Mouse (Mus musculus): ENCODE results near the gene Arsb. TPM values are rescaled to one million over a fixed set of nuclear protein-coding genes. Genes with fewer than 3 reads are reported as not detected.

Gene Arsb
- polyA plus RNA-seq, 1 experiment, result 42.1 TPM

- Histone ChIP-seq H3K4me3 (ENCODE audit: insufficient read depth, low read length) (no peak overlapping the region), H3K4me1 (ENCODE audit: control insufficient read depth, insufficient read depth, low read length) (peaks cover 13% of the 10 kb centered on the region), H3K27ac (ENCODE audit: insufficient read depth, low read length) (peak overlapping the region; percentile 21)
- no peak for TF ChIP-seq POLR2A (IDR thresholded peaks at IDR 0.05; ENCODE audit: low read depth, low read length)
- TF ChIP-seq CTCF (IDR thresholded peaks at IDR 0.05; ENCODE audit: borderline replicate concordance, insufficient read depth, low read length), result no peak
These were observed 67.2 kb downstream of the Arsb start for GRCm38 (mm10) chr13:93838431-93839136.

GRCm38 (mm10) chr13:93839137-93839630 lies 67.8 kb downstream of the Arsb start:
- Histone ChIP-seq H3K27ac (ENCODE audit: insufficient read depth, low read length) (peak overlapping the region; percentile 71), H3K4me1 (ENCODE audit: control insufficient read depth, insufficient read depth, low read length) (peaks cover 13% of the 10 kb centered on the region), H3K4me3 (ENCODE audit: insufficient read depth, low read length) (no peak overlapping the region)
- TF ChIP-seq CTCF (IDR thresholded peaks at IDR 0.05; ENCODE audit: borderline replicate concordance, insufficient read depth, low read length), result no peak
- no peak for TF ChIP-seq POLR2A (IDR thresholded peaks at IDR 0.05; ENCODE audit: low read depth, low read length)

- Histone ChIP-seq H3K4me1 (ENCODE audit: control insufficient read depth, insufficient read depth, low read length) (peaks cover 13% of the 10 kb centered on the region), H3K4me3 (ENCODE audit: insufficient read depth, low read length) (no peak overlapping the region), H3K27ac (ENCODE audit: insufficient read depth, low read length) (peak overlapping the region; percentile 71)
- TF ChIP-seq POLR2A (IDR thresholded peaks at IDR 0.05; ENCODE audit: low read depth, low read length) (no peak), CTCF (IDR thresholded peaks at IDR 0.05; ENCODE audit: borderline replicate concordance, insufficient read depth, low read length) (no peak)
These were observed 68.3 kb downstream of the Arsb start for GRCm38 (mm10) chr13:93839721-93840120.

DNA sequence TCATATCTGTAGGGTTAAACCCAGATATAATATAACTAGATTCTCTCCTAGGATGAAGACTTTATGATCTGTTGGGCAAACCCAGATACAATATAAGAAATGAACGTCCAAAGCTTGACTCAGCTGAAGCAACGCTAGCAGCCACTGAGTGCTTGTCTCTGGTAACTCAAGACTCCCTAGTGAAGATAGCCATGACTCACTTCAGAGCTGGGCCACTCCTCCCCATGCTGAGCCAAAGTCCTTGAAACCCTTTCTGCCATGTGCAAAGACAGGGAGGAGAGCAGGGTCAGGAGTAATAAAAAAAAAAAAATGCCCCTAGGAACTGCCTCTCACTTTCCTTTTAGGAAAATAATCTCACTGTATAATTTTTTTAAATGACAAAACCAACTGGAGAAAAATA lies 68.7 kb downstream of the Arsb start:
- Histone ChIP-seq H3K4me3 (ENCODE audit: insufficient read depth, low read length) (no peak overlapping the region), H3K27ac (ENCODE audit: insufficient read depth, low read length) (peak overlapping the region; percentile 71), H3K4me1 (ENCODE audit: control insufficient read depth, insufficient read depth, low read length) (peaks cover 13% of the 10 kb centered on the region)
- TF ChIP-seq POLR2A (IDR thresholded peaks at IDR 0.05; ENCODE audit: low read depth, low read length) (no peak), CTCF (IDR thresholded peaks at IDR 0.05; ENCODE audit: borderline replicate concordance, insufficient read depth, low read length) (no peak)

- TF ChIP-seq CTCF (IDR thresholded peaks at IDR 0.05; ENCODE audit: borderline replicate concordance, insufficient read depth, low read length), result no peak
- TF ChIP-seq POLR2A (IDR thresholded peaks at IDR 0.05; ENCODE audit: low read depth, low read length), result no peak
- Histone ChIP-seq H3K27ac (ENCODE audit: insufficient read depth, low read length) (no peak overlapping the region), H3K4me3 (ENCODE audit: insufficient read depth, low read length) (no peak overlapping the region), H3K4me1 (ENCODE audit: control insufficient read depth, insufficient read depth, low read length) (0 out of 2 replicates have a peak, but pooled peaks cover under 1% of the 10 kb centered on the region)
These were observed 75.5 kb downstream of the Arsb start for GRCm38 (mm10) chr13:93846831-93847518.

GRCm38 (mm10) chr13:93847614-93848013 lies 76.2 kb downstream of the Arsb start:
- 0 out of 2 replicates have a peak, but pooled peaks cover 2% of the 10 kb centered on the region for H3K4me1 ChIP-seq (ENCODE audit: control insufficient read depth, insufficient read depth, low read length)

GRCm38 (mm10) chr13:93848615-93849014 lies 77.2 kb downstream of the Arsb start:
- Histone ChIP-seq H3K27ac (ENCODE audit: insufficient read depth, low read length) (no peak overlapping the region), H3K4me3 (ENCODE audit: insufficient read depth, low read length) (no peak overlapping the region), H3K4me1 (ENCODE audit: control insufficient read depth, insufficient read depth, low read length) (0 out of 2 replicates have a peak, but pooled peaks cover 2% of the 10 kb centered on the region)
- TF ChIP-seq POLR2A (IDR thresholded peaks at IDR 0.05; ENCODE audit: low read depth, low read length) (no peak), CTCF (IDR thresholded peaks at IDR 0.05; ENCODE audit: borderline replicate concordance, insufficient read depth, low read length) (no peak)

More at GRCm38 (mm10) chr13:93847614-93848013, 76.2 kb downstream of the Arsb start:
- no peak overlapping the region for H3K4me3 ChIP-seq (ENCODE audit: insufficient read depth, low read length)
- no peak overlapping the region for H3K27ac ChIP-seq (ENCODE audit: insufficient read depth, low read length)
- no peak for TF ChIP-seq CTCF (IDR thresholded peaks at IDR 0.05; ENCODE audit: borderline replicate concordance, insufficient read depth, low read length)
- no peak for TF ChIP-seq POLR2A (IDR thresholded peaks at IDR 0.05; ENCODE audit: low read depth, low read length)

- no peak overlapping the region for H3K4me3 ChIP-seq (ENCODE audit: insufficient read depth, low read length)
- H3K27ac ChIP-seq (ENCODE audit: insufficient read depth, low read length), result no peak overlapping the region
- H3K4me1 ChIP-seq (ENCODE audit: control insufficient read depth, insufficient read depth, low read length), result 0 out of 2 replicates have a peak, but pooled peaks cover 2% of the 10 kb centered on the region
- TF ChIP-seq POLR2A (IDR thresholded peaks at IDR 0.05; ENCODE audit: low read depth, low read length) (no peak), CTCF (IDR thresholded peaks at IDR 0.05; ENCODE audit: borderline replicate concordance, insufficient read depth, low read length) (no peak)
These were observed 78.4 kb downstream of the Arsb start for GRCm38 (mm10) chr13:93849751-93850355.

GRCm38 (mm10) chr13:93850674-93851073 lies 79.2 kb downstream of the Arsb start:
- no peak for TF ChIP-seq POLR2A (IDR thresholded peaks at IDR 0.05; ENCODE audit: low read depth, low read length)
- TF ChIP-seq CTCF (IDR thresholded peaks at IDR 0.05; ENCODE audit: borderline replicate concordance, insufficient read depth, low read length), result no peak
- no peak overlapping the region for H3K4me3 ChIP-seq (ENCODE audit: insufficient read depth, low read length)
- 0 out of 2 replicates have a peak, but pooled peaks cover 2% of the 10 kb centered on the region for H3K4me1 ChIP-seq (ENCODE audit: control insufficient read depth, insufficient read depth, low read length)
- no peak overlapping the region for H3K27ac ChIP-seq (ENCODE audit: insufficient read depth, low read length)
